Mouse (Mus musculus): ENCODE data around the gene Abcg1. TPM values are rescaled to one million over a fixed set of nuclear protein-coding genes. Genes with fewer than 3 reads are reported as not detected.

Abcg1 gene
- polyA plus RNA-seq (2021) = 0.01 TPM

DNA sequence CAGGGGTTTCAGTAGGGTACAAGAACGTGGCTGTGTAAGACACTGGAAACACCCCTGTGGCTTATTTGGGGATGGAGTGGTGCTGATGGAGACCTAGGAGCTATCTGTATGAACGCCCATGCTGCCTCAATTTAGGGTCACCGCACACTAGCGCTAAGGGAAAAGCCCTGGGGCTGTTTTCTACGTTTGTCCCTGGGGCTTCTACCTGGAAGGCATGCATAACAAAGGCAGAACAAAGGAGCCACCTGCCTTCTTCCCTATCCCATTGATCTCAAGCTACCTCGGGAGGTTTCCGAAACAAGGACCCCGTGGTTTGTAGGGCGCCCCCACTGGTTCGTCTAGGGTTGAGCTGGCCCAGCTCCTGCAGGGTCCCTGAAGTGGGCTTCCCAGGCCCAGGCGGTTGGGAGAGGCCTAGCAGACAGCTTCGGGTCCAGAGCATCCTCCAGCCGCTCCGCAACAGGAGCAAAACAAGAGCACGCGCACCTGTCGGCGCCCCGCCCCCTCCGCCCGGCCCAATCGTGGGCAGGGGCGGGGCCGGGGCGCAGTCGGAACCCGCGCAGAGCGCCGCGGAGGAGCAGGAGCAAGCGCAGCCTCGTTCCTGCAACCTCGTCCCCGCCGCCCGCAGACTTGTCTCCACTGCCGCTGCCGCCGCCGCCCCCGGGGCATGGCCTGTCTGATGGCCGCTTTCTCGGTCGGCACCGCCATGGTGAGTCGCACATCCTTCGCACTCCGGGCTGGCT, at the start of gene Abcg1:
Gene Abcg1 (plus strand): TSS at position 525 of the 740 bp plus-strand sequence.
- H3K27me3 ChIP-seq = peaks cover 4% of the 10 kb centered on the region
- ATAC-seq = no peak
- POLR2A ChIA-PET = no interaction called here
- in situ Hi-C loops (cut with MboI; ENCODE audit: low pct_unique_long_range_greater_than_20kb) = no loop called here
- no peak for DNase-seq (ENCODE audit: low read depth, low spot score)
- CTCF ChIA-PET = no interaction called here
- no peak for TF ChIP-seq CTCF (IDR thresholded peaks at IDR 0.05)

DNA sequence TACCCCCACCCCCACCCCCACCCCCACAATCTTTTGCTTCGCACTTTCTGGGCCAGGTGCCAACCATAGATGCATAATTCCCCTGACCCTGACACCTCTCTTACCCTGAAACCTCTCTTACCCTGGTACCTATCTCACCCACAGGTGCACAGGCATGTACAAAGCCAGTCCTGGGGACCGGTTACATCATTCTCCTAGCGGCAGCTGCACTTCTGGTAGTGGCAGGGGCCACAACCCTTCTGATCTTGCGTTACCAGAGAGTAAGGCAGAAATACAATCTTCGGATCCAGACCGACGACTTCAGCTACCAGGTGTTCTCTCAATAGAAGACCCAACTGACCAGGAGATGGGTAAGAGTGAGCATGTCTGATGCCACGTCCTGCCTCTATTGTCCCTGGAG, 49.1 kb upstream of the Abcg1 start:
- in situ Hi-C loops (cut with MboI; ENCODE audit: low pct_unique_long_range_greater_than_20kb) = no loop called here
- ChIA-PET CTCF (no interaction called here), POLR2A (no interaction called here)
- DNase-seq (ENCODE audit: low read depth, low spot score) (no peak), ATAC-seq (no peak)
- TF ChIP-seq CTCF (IDR thresholded peaks at IDR 0.05) = no peak
- H3K27me3 ChIP-seq = peaks cover 2% of the 10 kb centered on the region

DNA sequence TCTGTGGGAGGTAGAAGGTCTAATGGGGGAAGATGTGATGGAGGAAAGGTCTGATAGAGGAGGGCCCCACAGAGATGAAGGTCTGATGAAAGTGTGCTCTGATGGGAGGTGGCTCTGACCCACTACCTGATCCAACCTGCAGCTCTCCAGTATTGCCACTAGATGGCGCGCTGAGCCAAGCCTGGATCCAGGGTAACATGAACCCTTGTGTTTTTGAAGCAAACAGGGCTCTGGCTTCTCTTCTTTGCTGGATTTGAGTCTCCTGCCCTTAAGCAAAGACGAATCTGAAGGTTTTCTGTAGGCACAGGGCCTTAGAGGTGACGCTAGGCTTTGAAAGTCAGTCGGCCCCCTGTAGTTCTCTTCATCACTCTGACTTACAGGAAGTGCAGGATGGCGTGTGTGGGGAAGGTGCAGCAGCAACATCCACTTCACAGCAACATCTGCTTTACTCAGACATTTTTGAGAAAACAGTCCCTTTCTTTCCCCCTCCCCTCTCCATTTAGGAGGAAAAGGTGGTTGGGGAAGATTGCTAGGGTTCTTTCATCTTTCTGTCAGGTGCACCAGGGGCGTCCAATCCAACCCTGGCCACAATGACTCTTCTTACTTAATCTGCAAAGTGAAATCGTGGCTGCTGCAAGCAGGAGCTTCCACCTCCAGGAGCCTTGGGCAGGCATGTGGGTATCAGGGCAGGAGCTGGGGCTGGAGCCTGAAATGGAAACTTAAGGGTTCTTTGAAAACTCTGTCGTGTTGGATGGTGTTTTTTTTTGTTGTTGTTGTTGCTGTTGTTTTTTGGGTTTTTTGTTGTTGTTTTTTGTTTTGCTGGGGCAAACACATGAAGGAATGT, 45.7 kb upstream of the Abcg1 start:
- peak; percentile 92 for TF ChIP-seq CTCF (IDR thresholded peaks at IDR 0.05)
- ATAC-seq = no peak
- in situ Hi-C loops (cut with MboI; ENCODE audit: low pct_unique_long_range_greater_than_20kb) = loop anchor here (5.0 kb wide), 1 partner anchor 111 kb away; no protein-coding TSS in a partner anchor
- DNase-seq (ENCODE audit: low read depth, low spot score) = no peak
- POLR2A ChIA-PET = no interaction called here
- no peaks in the 10 kb centered on the region for H3K27me3 ChIP-seq
- CTCF ChIA-PET = interaction anchor here (0.6 kb wide), 1 partner anchor 26 kb away, joined by 3 read pairs; no protein-coding TSS in a partner anchor

DNA sequence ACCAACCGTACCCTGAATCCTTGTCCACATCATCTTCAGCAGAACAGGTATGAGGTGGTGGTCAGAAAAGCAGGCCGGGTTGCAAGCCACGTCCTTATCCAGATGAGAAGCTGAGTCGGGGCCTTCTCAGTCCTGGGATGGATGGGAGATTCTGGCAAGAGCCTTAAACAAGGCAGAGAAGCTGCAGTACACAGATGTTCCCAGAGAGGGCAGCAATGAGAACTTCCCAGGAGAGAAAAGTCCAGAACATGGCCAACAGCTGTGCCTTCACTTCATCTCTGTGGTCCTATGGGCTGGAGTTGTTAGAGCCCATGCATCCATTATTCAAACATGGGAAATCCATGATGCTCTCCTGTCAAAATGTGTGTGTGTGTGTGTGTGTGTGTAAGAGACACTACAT, 39.2 kb upstream of the Abcg1 start:
- DNase-seq (ENCODE audit: low read depth, low spot score) = no peak
- POLR2A ChIA-PET = no interaction called here

DNA sequence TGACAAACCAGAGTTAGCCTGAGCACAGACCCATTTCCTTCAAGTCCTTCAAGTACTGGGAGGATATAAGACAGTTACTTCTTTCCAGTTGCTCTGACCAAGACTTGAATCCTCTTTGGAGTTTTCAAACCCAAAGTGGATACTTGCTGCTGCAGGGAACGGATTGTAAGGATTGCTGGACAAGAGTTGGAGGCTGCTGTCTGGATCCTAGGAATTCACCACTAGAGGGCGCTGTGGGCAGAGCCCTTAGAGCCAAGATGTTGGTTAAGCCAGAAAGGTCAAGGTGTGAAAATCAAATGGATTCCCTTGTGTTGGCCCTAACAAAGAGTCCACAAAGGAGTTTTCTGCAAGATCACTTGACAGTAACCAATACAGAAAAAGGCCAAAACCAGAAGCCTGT, 38.0 kb upstream of the Abcg1 start:
- TF ChIP-seq CTCF (IDR thresholded peaks at IDR 0.05) = peak; percentile 62
- no peaks in the 10 kb centered on the region for H3K27me3 ChIP-seq
- ATAC-seq = no peak
- CTCF ChIA-PET = no interaction called here
- in situ Hi-C loops (cut with MboI; ENCODE audit: low pct_unique_long_range_greater_than_20kb) = no loop called here
- POLR2A ChIA-PET = no interaction called here
- no peak for DNase-seq (ENCODE audit: low read depth, low spot score)

More for the DNA sequence above, 39.2 kb upstream of the Abcg1 start:
- in situ Hi-C loops (cut with MboI; ENCODE audit: low pct_unique_long_range_greater_than_20kb) = no loop called here
- no peak for ATAC-seq
- no peaks in the 10 kb centered on the region for H3K27me3 ChIP-seq
- CTCF ChIA-PET = no interaction called here
- TF ChIP-seq CTCF (IDR thresholded peaks at IDR 0.05) = peak; percentile 18

DNA sequence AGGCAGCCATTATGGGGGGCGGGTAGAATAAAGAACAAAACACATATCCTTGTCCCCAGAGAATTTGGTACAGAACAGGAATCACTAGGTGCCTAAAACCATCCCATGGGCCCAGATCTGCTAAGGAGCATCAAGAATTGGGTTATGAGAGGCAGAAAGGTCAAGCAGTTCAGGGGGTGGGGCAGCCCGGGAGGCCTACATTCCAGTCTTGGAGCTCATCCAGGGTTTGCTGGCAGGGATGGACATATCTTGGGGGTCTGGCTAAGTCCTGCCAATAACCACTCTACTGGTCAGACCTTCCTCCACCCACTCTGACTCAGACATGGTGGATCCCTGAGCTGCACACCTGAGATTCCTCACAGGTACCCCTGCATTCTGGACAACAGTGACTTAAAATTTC, 37.4 kb upstream of the Abcg1 start:
- DNase-seq (ENCODE audit: low read depth, low spot score) (no peak), ATAC-seq (no peak)
- POLR2A ChIA-PET = no interaction called here
- H3K27me3 ChIP-seq = no peaks in the 10 kb centered on the region
- CTCF ChIA-PET = no interaction called here
- in situ Hi-C loops (cut with MboI; ENCODE audit: low pct_unique_long_range_greater_than_20kb) = no loop called here
- TF ChIP-seq CTCF (IDR thresholded peaks at IDR 0.05) = no peak

DNA sequence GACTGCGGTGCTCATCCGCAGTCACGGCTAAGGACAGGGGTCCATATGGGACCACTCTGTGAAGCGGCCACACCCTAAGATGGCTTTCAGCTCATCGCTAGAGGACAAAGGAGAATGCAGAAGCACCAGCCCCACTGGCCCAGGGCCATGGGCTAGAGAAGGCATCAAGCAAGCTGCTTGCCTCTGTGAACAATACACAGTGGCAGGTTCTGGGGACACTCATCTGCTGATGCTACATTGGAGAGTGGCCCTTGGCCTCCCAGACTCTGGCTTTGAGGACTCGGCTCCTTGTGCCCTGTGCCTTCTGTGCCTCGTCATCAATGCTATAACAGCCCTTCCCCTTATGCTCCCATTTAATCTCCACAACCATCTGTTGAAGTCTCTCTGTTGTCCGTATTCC, 36.2 kb upstream of the Abcg1 start:
- ChIA-PET CTCF (no interaction called here), POLR2A (no interaction called here)
- DNase-seq (ENCODE audit: low read depth, low spot score) (no peak), ATAC-seq (no peak)
- in situ Hi-C loops (cut with MboI; ENCODE audit: low pct_unique_long_range_greater_than_20kb) = no loop called here
- TF ChIP-seq CTCF (IDR thresholded peaks at IDR 0.05) = no peak
- no peaks in the 10 kb centered on the region for H3K27me3 ChIP-seq

DNA sequence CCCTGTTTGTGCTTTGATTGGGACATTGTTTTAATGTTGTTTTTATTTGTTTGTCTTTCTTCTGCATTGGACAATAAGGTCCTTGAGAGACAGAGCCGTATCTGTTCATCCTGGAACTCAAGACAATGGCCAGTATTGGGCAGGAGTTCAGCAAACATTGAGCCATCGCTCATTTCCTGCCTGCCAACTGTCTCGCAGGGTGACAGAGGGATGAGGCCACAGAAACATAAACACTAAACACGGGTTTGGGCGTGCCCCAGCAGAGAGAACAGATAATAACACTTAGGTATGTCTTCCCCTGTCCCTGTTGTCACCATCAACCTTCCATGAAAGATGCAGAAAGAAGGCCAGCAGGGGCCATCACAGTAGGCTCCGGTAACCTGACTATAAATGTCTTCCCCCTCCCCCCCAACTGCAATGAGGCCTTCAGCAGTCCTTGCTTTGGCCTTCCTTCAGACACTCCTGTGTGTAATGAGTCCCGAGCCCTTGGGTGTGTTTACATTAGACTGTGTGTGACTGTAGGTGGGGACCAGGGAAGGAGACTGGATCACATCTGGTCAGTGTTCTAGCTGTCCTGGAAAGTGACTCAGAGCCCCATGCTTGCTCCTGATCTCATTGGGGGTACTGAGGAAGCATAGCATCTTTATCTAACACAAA, 33.2 kb upstream of the Abcg1 start:
- H3K27me3 ChIP-seq = no peaks in the 10 kb centered on the region
- ATAC-seq (no peak), DNase-seq (ENCODE audit: low read depth, low spot score) (no peak)
- ChIA-PET POLR2A (no interaction called here), CTCF (no interaction called here)
- in situ Hi-C loops (cut with MboI; ENCODE audit: low pct_unique_long_range_greater_than_20kb) = no loop called here
- no peak for TF ChIP-seq CTCF (IDR thresholded peaks at IDR 0.05)

DNA sequence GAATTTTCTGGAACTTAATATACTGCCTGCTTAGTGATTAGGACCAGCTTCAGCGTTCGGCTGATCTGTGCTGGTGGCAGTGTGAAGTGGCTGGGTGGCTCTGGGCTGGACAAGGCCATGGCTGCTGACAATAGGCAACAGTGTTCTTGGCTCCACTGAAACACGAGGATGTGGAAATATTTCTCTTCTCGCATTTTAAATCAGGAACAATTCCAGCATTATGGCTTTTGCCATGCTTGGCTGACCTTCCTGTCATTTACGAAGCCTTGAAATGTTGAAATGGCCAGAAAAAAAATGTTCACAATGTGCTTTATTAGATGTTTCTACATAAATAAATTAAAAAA, 32.7 kb upstream of the Abcg1 start:
- ATAC-seq (no peak), DNase-seq (ENCODE audit: low read depth, low spot score) (no peak)
- no peaks in the 10 kb centered on the region for H3K27me3 ChIP-seq
- POLR2A ChIA-PET = no interaction called here
- TF ChIP-seq CTCF (IDR thresholded peaks at IDR 0.05) = no peak
- in situ Hi-C loops (cut with MboI; ENCODE audit: low pct_unique_long_range_greater_than_20kb) = no loop called here
- CTCF ChIA-PET = no interaction called here

DNA sequence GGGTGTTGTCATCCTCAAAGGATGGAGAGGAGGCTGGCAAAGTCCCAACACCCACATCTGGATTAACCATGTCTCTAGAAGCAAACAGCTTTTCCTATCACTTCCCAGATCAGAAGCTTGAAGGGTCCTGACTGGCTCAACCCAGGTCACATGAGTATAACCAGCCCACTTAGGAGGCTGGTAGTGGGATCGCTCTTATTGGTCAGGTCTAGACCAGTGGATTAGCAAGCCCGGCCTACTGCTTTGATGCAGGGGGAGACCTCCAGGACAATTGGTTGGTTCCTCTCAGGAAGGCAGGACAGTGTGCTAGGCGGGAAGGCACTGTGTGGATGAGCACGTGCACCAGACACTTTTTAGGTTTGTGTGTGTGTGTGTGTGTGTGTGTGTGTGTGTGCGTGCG, 30.5 kb upstream of the Abcg1 start:
- in situ Hi-C loops (cut with MboI; ENCODE audit: low pct_unique_long_range_greater_than_20kb) = no loop called here
- TF ChIP-seq CTCF (IDR thresholded peaks at IDR 0.05) = no peak
- ChIA-PET POLR2A (no interaction called here), CTCF (no interaction called here)
- no peak for ATAC-seq
- no peak for DNase-seq (ENCODE audit: low read depth, low spot score)
- no peaks in the 10 kb centered on the region for H3K27me3 ChIP-seq

DNA sequence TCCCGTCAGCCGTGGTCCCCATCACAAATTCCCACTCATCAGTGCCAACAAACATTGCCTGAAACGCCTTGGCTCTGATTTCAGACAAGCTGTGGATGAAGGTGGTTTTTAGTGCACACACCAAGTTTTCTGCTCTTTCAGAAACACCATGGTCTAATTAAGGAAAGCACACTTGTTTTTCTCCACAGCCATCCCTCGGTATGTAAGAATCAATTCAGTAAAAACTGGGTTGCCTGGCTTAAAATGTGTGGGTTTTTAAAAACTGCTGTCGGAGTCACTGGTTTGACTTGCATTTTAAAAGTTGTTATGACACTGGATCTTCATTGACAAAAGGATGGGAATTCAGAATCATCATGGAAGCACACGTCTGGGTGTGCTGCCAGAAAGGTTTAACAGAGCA, 29.8 kb upstream of the Abcg1 start:
- ChIA-PET POLR2A (no interaction called here), CTCF (no interaction called here)
- ATAC-seq (no peak), DNase-seq (ENCODE audit: low read depth, low spot score) (no peak)
- no peak for TF ChIP-seq CTCF (IDR thresholded peaks at IDR 0.05)
- in situ Hi-C loops (cut with MboI; ENCODE audit: low pct_unique_long_range_greater_than_20kb) = no loop called here
- no peaks in the 10 kb centered on the region for H3K27me3 ChIP-seq
